Mouse (Mus musculus) kidney, adult 11 months (tissue): ENCODE measurements around the gene Zfp180.
"Not testable (repeated sequence)": the region's sequence is repeated elsewhere in the genome, so short reads cannot be mapped to it uniquely, and the experiment has no call there.

Experiments used
- DNase-seq: peaks from one replicate; pipeline ENCODE4 v3.0.0; 2022

Gene Zfp180

DNA sequence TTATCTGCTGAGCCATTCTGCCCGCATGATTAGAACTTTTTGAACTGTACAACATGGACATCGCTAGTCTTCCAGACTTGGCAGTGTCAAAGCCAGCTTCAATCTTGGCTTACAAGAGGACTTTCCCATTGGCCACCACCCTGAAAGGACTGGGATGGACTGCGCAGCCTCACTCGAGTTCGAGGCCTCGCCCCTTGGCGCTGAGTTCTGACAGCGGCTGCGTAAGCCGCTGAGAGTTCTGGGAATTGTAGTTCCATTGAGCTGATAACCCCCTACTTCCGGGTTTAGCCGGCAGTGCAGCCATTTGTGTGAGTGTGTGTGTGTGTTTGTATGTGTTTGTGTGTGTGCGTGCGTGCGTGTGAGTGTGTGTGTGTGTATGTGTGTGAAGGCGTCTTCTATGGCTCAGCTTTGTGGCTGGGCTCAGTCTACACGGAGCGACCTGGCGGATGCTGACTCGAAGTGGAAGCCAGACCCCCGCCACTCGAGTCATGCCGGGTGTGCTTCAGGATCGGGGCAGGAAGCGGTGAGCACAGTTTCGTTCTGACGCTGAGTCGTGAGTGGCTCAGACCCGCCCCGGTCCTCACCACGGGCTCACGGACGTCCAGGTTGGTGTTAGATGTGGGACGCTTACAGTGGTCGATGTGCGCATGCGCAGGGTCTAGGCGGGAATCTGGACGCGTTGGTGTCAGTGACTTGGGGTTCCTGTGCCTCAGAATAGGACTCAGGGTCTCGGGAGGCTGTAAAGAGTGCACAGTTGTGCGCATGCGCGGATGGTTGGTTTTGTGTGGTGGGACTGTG is at the start of gene Zfp180:
Gene Zfp180 (plus strand): TSS at position 291 of the 798 bp plus-strand sequence.
- peak; percentile 98 for DNase-seq

DNA sequence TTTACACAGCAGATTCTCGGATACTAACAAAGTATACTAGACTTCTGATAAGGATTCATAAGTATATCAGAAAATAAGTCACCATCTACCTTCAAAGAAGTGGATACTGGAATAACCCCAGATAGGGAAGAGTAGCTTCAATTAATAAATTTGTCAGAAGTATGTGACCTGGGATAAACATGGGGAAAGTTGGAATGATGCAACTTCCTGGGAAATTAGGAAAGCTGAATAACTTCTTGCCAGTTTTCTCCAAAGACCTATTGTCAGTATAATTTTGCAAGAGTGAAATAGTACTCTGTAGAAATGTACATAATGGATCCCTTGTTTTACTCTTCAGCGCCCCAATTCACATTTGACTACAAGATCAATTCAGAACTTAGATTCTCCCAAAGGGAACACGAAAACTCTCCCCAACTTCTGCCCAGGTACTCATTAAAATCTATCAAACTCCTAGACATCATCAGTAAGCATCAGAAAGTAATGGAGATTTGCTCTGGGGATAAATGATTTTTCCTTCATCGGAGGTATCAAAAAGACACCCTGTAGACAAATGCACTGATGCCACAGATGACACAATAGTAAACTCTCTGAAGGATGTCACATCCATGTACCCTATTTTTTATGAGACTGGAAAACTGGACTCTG is 28.9 kb upstream of the Zfp180 start, which contains the start of gene Vmn1r183:
Gene Vmn1r183 (plus strand): TSS at position 595 of the 645 bp plus-strand sequence.
- DNase-seq = no peak

DNA sequence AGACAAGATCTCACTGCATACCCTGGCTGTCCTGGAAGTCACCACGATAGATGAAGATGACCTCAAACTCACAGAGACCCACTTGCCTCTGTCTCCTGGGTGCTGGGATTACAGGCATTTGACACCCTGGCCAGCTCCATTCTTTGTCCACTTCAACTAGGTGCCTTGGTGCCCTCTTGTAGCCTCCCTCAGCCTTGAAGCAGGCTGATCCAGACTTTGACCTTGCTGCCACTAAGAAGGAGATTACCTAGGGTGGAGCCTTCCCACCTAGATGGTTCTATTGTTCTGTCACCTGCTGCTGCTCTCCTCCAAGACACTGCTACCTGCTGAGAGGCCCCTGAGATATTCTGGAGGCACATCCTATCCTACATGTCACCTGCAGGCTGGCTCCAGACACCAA is 7.3 kb upstream of the Zfp180 start:
- not testable (repeated sequence) for DNase-seq

DNA sequence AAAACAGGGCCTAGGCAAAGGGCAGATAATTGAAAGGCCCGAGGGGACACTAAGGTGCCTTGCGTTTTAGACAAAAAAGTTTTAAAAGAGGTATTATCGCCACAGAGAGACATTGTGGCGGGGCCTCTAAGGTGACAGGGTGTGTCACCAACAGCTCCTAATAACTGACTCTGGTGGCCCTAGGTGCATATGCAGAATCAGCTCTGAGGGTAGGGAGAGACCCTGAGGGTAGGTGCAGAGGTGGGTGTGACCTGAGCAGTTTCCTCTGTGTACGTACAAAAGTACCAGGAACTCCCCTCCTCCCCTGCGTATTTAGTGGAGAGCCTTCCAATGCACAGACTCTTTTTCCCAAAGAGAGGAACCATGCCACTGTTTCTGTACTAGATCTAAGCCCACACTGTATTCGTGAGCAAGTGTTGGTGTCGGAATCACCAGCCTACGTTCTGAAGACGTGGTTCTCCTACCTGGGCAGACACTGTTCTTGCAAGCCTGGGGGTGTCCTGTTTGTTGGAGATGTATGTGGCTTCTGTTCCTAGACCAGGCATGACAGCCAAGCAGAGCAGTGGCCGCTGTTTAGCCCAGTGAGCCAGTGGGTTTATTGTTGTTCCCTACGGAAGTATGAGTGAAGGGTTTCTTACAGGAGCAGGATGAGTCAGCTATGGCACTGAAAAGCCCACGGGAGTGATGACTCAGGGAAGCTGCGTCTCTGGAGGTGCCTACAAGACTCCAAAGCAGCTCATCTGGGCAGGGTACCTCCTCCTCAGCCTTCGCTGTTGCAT is 922 bp downstream of the Zfp180 start:
- no peak for DNase-seq

DNA sequence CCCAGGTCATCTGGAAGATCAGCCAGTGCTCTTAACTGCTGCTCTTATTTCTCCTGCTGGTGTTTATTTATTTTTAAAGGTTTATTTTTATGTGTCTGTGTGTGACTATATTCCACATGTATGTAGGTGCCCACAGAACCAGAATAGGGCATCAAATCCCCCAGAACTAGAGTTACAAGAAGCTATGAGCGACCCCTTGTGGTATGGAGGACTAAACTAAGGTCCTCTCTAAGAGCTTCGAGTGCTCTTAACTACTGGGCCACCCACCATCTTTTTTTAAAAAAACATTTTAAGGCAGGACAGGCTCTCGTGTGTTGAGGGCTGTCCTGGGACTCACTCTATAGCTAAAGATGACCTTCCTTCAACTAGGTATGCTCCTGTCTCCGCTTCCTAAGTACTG is 5.1 kb downstream of the Zfp180 start:
- no peak for DNase-seq

DNA sequence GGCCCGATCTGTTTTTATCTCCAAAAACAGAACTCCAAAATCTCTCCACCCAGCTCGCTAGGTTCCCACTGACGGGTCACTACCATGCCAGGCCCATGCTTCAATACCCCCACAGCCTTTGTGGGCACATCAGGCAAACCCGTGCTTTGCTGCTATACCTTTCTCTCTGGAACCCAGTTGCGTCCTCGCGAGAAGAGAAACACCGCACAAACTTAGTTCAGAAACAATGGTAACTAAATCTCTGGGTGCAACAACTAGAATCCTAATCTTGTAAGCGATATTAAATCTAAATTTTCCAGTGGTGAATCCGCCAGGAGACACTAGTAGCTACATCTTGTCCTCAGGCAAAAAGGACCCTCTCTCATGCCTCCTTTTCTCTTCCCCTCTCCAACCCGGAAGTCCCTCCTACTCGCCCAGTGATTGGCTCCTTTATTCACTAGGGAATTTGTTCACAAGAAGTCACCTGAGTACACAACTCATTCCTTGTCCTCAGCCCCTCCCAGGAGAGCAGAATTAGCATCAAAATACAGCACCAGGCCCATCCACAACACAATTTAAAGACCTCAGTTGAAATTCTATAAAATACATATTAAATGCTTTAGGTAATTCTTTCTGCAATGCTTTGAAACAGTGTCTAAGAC is 5.9 kb downstream of the Zfp180 start:
- DNase-seq = no peak

DNA sequence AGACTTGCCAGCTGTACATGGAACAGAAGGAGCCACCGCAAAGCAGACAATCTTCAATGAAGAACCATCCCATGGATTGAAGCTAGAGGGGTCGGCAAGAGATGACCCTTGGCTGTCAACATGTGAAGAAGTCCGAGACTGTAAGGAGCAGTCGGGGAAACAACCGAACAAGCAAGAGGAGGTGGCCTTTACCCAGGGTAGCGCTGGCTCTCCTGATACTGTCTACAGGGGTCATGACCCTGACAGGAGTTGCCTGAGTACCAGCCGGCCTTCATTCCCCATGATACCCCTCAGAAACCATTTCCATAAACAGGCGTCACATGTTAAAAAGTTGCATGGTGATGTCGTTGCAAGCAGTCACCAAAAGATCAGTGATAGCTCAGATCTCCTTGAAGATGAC is 22.7 kb downstream of the Zfp180 start:
- no peak for DNase-seq

DNA sequence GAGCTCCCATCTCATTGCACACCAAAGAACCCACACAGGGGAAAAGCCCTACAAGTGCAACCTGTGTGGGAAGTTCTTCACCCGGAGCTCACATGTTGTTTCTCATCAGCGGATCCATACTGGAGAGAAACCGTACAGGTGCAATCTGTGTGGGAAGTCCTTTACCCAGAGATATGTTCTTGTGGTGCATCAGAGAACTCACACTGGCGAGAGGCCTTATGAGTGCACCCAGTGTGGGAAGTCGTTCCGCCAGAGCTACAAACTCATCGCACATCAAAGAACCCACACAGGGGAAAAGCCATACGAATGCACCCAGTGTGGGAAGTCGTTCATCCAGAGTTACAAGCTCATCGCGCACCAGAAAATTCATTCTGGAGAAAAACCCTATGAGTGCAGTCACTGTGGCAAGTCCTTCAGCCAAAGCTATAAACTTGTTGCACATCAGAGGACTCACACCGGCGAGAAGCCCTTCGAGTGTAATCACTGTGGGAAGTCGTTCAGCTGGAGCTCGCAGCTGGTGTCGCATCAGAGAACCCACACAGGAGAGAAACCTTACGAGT is 23.5 kb downstream of the Zfp180 start:
- no peak for DNase-seq

DNA sequence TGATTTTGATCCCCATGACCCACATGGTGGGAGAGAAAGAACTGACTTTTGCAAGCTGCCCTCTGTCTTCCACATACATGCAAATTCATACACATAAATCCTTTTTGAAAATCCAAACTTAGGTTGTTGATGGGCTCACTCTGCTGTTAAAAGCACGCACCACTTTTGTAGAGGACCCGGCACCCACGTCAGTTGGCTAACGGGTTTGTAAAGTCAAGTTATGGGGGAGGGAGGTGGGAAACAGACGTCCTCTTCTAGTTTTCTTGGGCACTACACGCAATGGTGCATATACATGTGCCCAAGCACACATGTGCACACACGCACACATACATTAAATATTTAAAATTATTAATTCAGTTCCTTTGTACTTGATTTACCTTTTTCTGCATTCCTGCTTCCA is 29.1 kb downstream of the Zfp180 start:
- DNase-seq = no peak

DNA sequence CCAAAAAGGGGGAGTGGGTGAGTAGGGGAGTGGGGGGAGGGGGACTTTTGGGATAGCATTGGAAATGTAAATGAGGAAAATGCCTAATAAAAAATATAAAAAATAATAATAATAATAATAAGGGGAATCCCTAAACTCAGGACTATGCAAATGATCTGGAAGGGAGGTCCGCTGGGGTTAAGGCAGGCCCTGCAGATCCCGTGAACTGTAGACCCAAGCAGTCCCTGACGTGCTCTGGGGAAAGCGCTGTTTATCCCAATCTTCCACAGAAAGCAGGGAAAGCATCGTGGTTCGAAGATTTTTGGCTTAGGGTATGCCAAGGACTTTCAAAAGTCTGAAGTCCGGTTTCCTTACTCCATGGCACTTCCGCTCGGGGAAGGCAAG is 30.0 kb downstream of the Zfp180 start:
- DNase-seq = no peak

DNA sequence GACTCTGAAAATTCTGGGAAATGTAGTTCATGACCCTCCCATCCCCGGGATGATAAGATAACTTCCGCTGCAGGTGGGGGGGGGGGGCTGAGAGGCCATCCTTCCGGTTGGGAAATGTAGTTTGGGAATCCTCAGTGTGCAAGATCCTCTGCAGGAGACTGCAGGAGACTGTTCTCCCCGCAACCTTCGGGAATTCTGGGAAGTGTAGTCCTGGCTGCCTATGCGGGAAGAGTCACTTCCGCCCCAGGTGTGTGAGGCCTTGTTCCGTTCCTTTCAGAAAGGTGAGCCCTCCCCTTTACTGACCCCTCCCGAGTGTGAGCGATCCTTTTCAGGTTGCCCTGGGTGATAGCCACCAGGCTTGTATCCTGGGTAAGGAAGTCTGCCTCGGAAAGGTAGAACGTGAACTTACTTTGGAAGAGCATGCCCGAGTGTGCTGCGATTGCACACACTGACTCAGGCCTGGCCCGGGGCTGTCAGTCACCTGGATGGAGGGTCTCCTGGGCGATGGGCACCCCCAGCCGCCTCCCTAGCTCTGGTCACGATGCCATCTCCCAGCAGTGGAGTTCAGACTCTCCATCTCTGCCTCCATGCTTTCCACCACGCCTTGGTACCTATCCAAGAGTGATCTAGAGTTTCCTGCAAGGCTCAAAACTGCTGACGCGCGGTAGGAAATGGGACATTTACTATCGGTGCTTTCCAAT is 30.6 kb downstream of the Zfp180 start, which contains the start of gene Zfp112:
Gene Zfp112 (plus strand): TSS at position 159 of the 701 bp plus-strand sequence.
- peak; percentile 90 for DNase-seq

DNA sequence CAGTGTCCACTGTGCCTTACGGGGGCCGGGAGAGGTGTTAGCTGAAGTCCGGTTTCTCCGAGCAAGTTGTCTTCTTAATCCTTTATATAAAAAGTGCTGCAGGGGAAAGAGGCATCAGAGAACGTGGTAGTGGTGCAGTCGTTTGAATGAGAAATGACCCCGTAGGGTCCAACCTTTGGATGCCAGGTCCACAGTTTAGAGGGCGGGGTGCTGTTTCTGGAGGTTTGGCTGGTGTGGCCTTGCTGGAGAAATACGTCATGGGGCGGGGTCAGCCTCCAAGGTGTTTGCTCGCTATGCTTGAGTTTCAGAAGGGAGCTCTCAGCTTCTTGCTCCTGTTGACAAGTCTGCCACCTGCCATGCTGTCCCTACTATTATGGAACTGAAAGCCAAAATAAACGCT is 31.3 kb downstream of the Zfp180 start:
- peak; percentile 83 for DNase-seq

DNA sequence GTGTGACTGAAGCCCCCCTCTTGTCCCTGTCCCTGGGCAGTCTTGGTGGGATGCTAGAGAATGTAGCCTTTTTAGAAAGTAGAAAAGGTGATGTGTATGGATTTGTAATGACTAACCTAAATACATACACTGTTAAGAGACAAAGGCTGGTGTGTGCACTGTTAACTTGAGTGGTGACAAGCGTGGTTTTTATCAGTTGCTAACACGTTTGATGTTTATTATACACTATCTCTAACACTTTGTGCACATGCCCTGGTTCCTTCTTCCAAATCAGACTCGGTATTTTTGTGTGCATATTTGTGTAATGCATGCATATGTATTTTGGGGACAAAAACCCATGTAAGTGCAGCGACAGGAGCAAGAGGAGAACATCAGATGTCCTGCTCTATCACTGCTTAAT is 34.9 kb downstream of the Zfp180 start:
- no peak for DNase-seq

DNA sequence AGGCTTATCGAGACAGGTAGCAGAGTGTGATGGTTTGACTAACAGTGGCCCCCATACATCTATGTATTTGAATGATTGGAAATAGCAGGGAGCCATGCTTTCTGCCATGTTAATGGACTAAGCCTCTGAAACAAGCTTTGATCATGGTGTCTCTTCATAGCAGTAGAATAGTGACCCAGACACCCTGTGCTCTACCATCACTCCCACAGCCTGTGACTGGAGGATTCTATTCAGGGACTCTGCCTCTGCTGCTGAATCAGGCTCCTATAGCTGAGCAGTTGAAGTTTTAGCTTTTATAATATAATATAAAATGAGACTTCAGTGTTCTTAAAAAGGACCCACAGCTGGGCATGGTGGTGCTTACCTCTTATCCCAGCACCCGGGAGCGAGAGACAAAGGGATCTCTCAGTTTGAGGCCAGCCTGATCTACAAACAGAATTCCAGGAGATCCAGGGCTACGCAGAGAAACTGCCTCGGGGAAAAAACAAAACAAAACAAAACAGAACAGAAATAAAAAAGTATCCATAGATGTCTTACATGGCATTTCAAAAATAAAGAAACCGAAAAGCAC is 51.8 kb downstream of the Zfp180 start:
- no peak for DNase-seq

DNA sequence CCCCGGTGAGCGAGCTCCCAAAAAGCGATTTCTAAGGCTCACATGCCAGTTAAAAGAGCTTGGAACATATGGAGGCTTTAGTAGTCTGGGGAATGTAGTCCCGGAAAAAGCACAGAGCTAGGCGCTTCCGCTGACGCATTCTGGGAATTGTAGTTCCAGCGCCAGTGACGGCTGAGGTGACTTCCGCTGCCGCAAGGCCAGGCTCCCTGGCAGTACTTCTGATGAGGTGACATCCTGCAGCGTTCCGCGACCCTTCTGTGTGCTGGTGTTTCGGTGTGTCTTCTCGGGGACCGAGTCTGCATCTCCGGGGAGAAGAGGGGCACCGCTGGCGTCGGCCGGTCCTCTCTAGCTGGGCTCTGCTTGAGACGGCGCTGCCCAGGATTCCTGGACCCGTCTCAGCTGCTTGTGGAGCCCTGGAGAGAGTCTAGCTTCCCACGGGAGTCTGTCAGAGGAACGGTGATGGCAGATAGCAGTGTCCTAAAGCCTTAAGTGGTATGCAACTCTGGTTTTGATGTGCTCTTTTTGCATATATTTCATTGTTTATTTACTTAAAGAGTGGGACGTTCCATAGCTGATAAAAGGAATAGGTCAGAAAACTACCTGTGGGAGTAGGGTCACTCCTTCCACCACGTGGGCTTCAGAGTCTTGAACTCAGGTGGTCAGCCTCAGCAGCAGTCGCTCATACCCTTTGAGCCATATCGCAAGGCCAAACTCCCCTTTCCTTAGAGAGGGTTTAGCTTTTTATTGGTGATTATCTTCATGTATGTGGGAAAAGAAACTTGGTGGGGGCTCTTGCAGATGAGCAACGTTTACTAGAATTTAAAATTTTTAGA is 52.5 kb downstream of the Zfp180 start, which contains the start of gene Zfp235:
Gene Zfp235 (plus strand): TSS at position 174 of the 833 bp plus-strand sequence.
- peak; percentile 85 for DNase-seq

DNA sequence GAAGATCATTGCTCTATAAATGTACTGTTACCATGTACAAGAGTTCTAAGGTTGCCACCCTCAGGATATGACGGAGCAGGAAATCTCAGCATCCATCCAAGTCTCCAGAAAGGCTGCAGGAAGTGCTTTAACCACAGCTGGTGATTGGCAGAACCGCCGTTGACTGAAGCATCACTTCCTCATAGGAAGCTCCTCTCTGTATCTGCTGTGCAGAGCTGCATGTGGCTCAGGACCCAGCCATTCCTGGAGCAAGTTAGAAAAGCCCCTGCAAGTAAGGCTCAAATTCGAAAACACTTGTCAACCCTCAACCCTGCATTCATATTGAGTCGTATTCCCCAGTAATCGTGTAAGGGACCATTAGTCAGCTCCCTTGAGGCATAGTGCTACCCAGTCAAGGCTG is 60.8 kb downstream of the Zfp180 start:
- no peak for DNase-seq

DNA sequence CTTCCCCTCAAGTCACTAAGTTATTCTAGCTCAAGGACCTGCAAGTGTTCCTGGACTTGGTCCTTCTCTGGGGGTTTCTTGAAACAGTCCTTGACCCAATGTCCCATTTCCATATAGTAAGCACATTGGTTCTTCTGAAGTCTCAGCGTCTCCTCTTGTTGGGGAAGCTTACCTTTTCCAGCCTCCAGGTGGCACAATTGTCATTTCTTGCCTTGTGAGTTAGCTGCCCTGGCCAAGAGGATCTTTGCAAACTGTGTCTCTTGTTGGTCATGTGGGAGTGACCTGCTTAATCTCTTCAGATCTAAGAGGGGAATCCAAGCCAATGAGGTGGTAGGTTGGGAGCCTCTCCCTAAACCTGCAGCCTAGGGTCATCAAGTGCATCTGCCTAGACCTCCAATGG is 71.5 kb downstream of the Zfp180 start:
- no peak for DNase-seq
